Mouse (Mus musculus) myocyte (in vitro differentiated cells): ENCODE results near the gene Cpne9.

Experiments
- CEBPB ChIP-seq: IDR thresholded peaks from 2 replicates; pipeline ENCODE4 v1.6.1; 2011; ENCODE audit warnings: mild to moderate bottlenecking, moderate library complexity; ENCODE audit not compliant: poor library complexity, insufficient read depth, severe bottlenecking
- E2F4 ChIP-seq: IDR thresholded peaks from one replicate; pipeline ENCODE4 v1.6.1; 2011; ENCODE audit warnings: mild to moderate bottlenecking, control low read depth, moderate library complexity; ENCODE audit not compliant: insufficient read depth
- MAX ChIP-seq: IDR thresholded peaks from one replicate; pipeline ENCODE4 v1.6.1; 2011; ENCODE audit warnings: low read depth, mild to moderate bottlenecking, control low read depth
- MYOD1 ChIP-seq, 3 experiments: IDR thresholded peaks; one replicate each; pipeline ENCODE4 v1.6.1; 2011; ENCODE audit warnings: control low read depth in 2 of 3, low read depth in 2 of 3, mild to moderate bottlenecking in 2 of 3, moderate library complexity in 1 of 3; ENCODE audit not compliant: insufficient read length in 2 of 3, control insufficient read depth in 1 of 3
- MYOG ChIP-seq, 3 experiments: IDR thresholded peaks; one replicate each; pipeline ENCODE4 v1.6.1; 2011; ENCODE audit warnings: control low read depth in 2 of 3, low read depth in 2 of 3, mild to moderate bottlenecking in 2 of 3; ENCODE audit not compliant: insufficient read length in 2 of 3, control insufficient read depth in 1 of 3, insufficient read depth in 1 of 3
- POLR2A ChIP-seq: IDR thresholded peaks from one replicate; pipeline ENCODE4 v1.6.1; 2011; ENCODE audit warnings: low read depth, mild to moderate bottlenecking, control low read depth, moderate library complexity; ENCODE audit not compliant: insufficient read length
- POLR2AphosphoS2 ChIP-seq: IDR thresholded peaks from one replicate; pipeline ENCODE4 v1.6.1; 2011; ENCODE audit warnings: low read depth, control low read depth; ENCODE audit not compliant: insufficient read length
- SRF ChIP-seq: IDR thresholded peaks from one replicate; pipeline ENCODE4 v1.6.1; 2011; ENCODE audit warnings: low read depth; ENCODE audit not compliant: control insufficient read depth, insufficient read length
- USF1 ChIP-seq: IDR thresholded peaks from one replicate; pipeline ENCODE4 v1.6.1; 2011; ENCODE audit warnings: low read depth, mild to moderate bottlenecking, control low read depth, moderate library complexity

- no peak for TF ChIP-seq POLR2A
- TF ChIP-seq MYOD1 (IDR thresholded peaks at IDR 0.05; ENCODE audit: control insufficient read depth in 1 of 3, insufficient read length in 2 of 3, low read depth in 2 of 3), result no peak
- no peak for TF ChIP-seq POLR2AphosphoS2
- TF ChIP-seq CEBPB, result no peak
- no peak for TF ChIP-seq SRF
- no peak for TF ChIP-seq E2F4
- no peak for TF ChIP-seq MAX
- TF ChIP-seq MYOG (IDR thresholded peaks at IDR 0.05; ENCODE audit: control insufficient read depth in 1 of 3, insufficient read depth in 1 of 3, insufficient read length in 2 of 3, low read depth in 2 of 3), result no peak
- no peak for TF ChIP-seq USF1
Measured at GRCm38 (mm10) chr6:113238442-113238841, 43.7 kb upstream of the Cpne9 start.
